Mouse (Mus musculus) regulatory T cell (primary cell): Measurements from ENCODE around the gene Dock9.

Source experiments
- in situ Hi-C: fragments of 300-600 bp; cut with MboI, MseI; formaldehyde crosslinking; loops from one replicate; pipeline ENCODE4 v1.15.1; 2025; ENCODE audit warnings: high pct_unique_total_duplicates

The Dock9 gene

GRCm38 (mm10) chr14:121797457-121798410 lies at the start of gene Dock9:
Gene Dock9 (minus strand): TSS chr14:121797837.
- in situ Hi-C loops: no loop called here

GRCm38 (mm10) chr14:121844486-121844885 lies 46.8 kb upstream of the Dock9 start:
- in situ Hi-C loops: no loop called here

GRCm38 (mm10) chr14:121840217-121840616 lies 42.6 kb upstream of the Dock9 start:
- in situ Hi-C loops: no loop called here

- in situ Hi-C loops: no loop called here
Measured at GRCm38 (mm10) chr14:121838161-121838560, 40.5 kb upstream of the Dock9 start.

GRCm38 (mm10) chr14:121833001-121833520 lies 35.4 kb upstream of the Dock9 start:
- in situ Hi-C loops: no loop called here

- in situ Hi-C loops: no loop called here
Measured at GRCm38 (mm10) chr14:121829816-121830442, 32.3 kb upstream of the Dock9 start.

- in situ Hi-C loops: no loop called here
Measured at GRCm38 (mm10) chr14:121827091-121827490, 29.5 kb upstream of the Dock9 start.

GRCm38 (mm10) chr14:121825521-121826445 lies 28.1 kb upstream of the Dock9 start:
- in situ Hi-C loops: no loop called here

GRCm38 (mm10) chr14:121824322-121825103 lies 26.9 kb upstream of the Dock9 start:
- in situ Hi-C loops: no loop called here

- in situ Hi-C loops: no loop called here
Measured at GRCm38 (mm10) chr14:121822997-121823396, 25.4 kb upstream of the Dock9 start.

GRCm38 (mm10) chr14:121822506-121822905 lies 24.9 kb upstream of the Dock9 start:
- in situ Hi-C loops: no loop called here

- in situ Hi-C loops: no loop called here
Measured at GRCm38 (mm10) chr14:121806791-121807190, 9.2 kb upstream of the Dock9 start.

- in situ Hi-C loops: no loop called here
Measured at GRCm38 (mm10) chr14:121806316-121806715, 8.7 kb upstream of the Dock9 start.

- in situ Hi-C loops: no loop called here
Measured at GRCm38 (mm10) chr14:121804461-121804860, 6.8 kb upstream of the Dock9 start.

GRCm38 (mm10) chr14:121800962-121801361 lies 3.3 kb upstream of the Dock9 start:
- in situ Hi-C loops: no loop called here

GRCm38 (mm10) chr14:121799112-121799511 lies 1.5 kb upstream of the Dock9 start:
- in situ Hi-C loops: no loop called here

GRCm38 (mm10) chr14:121798411-121798799 lies 768 bp upstream of the Dock9 start:
- in situ Hi-C loops: no loop called here

GRCm38 (mm10) chr14:121796571-121797456 lies 823 bp downstream of the Dock9 start:
- in situ Hi-C loops: no loop called here

- in situ Hi-C loops: no loop called here
Measured at GRCm38 (mm10) chr14:121795536-121795935, 2.1 kb downstream of the Dock9 start.

- in situ Hi-C loops: no loop called here
Measured at GRCm38 (mm10) chr14:121793639-121794038, 4.0 kb downstream of the Dock9 start.
